Mouse (Mus musculus): Measurements from ENCODE around the gene Olfr741.

The Olfr741 gene

GRCm38 (mm10) chr14:50472438-50472837 lies at the start of gene Olfr741:
Gene Olfr741 (plus strand): TSS chr14:50472738.
- no peak for DNase-seq

DNA sequence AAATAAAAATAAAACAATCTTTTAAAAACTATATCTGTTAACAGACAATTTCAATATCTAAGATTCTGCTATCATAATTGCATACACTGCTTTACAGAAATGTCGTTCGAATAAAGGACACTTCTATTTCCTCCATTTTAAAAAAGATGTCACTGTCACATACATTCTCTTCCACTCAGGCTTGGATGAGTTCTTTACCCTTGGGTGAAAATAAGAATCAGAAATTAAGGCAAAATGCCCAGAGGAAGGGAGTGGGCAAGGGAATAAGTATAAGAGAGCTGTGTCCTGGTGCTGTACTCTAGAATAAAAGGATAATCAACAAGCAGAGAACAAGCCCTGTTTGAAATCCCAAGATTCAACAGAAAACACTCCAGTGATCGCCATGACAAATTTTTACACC lies 27.3 kb upstream of the Olfr741 start, which contains the start of gene Olfr740:
Olfr740 (plus strand) TSS at position 301 of the 400 bp plus-strand sequence.
- DNase-seq: no peak

DNA sequence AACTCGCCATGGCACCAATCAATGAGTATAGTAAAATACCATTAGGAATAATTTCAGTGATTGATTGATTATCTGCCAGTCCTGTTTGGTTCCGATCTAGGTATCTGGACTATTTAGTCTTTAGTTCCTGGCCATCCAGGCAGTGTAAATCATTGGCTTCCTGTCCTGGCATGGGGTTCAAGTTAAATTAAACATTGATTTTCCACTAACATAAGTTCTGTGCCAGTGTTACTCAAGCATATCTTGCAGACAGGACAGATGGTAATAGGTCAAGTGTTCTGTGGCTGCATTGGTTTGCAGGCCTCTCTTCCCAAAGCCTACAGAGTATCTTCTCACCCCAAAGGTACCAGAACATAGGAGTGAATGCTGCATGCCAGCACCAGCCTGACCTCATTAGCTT lies 5.9 kb downstream of the Olfr741 start:
- no peak for DNase-seq

- no peak for DNase-seq
Observed at GRCm38 (mm10) chr14:50503300-50503699, 30.8 kb downstream of the Olfr741 start, which contains the start of gene Olfr742. Gene Olfr742 (plus strand): TSS chr14:50503600.

DNA sequence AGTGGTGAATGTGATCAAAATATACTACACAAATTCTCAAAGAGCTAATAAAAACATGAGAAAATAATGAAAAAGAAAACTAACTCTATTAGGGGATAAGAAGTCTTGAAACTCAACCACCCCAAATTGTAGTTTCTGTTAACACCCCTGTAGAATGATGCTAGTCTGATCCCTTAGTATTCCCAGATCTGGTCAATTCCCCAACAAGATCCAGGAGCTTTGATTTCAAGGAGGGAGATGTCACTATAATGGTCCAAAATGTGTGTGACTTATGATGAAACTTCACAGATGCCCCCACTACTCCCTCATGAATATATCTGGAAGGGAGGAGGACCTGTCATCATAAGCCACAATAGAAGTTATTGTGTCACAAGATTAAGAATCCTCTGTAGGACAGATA lies 49.0 kb downstream of the Olfr741 start, which contains the start of gene Olfr743:
Olfr743 (plus strand) TSS at position 301 of the 400 bp plus-strand sequence.
- DNase-seq: no peak

All from cerebellum, adult 8-10 months (tissue).